Mouse (Mus musculus) right cerebral cortex, postnatal 25 days (tissue): ENCODE data around the gene Slc4a5.

Experiments used
- DNase-seq: peaks from one replicate; pipeline ENCODE4 v3.0.0; 2022

Slc4a5 gene

DNA sequence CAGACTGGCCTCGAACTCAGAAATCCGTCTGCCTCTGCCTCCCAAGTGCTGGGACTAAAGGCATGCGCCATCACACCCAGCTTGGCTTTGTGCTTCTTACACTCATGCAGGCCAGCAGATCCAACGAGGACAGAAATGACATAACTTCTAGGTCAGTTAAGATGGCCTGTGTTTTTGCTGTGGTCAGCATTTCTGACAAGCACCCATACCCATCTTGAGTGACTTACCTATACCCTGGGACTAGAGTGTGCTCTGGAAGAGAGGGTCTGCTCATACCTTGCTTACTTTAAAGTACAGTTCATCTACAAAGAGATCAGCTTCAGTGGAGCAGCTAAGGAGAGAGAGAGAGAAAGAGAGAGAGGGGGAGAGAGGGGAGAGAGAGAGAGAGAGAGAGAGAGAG, 13.7 kb downstream of the Slc4a5 start:
- no peak for DNase-seq

DNA sequence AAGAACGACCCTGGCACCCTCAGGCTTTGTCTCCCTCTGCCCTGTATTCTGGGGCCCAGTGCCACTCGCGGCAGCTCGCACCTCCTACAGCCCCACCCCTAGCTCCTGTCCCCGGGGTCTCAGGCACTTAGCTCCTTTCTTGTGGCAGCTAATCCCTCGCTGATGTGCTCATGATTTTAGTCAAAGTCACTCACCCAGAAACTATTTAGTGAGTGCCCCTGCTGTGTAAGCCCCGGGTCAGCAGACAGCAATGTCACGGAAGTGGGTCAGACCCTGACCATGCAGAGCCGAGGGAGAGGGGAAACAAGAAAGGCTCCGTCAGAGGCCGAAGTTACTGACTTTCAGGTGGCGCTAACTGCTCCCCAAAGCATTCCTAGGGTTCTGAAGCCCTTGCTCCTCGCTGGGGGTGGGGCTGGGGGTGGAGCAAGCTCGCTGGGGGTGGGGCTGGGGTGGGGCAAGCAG, 14.7 kb downstream of the Slc4a5 start:
- DNase-seq = no peak

DNA sequence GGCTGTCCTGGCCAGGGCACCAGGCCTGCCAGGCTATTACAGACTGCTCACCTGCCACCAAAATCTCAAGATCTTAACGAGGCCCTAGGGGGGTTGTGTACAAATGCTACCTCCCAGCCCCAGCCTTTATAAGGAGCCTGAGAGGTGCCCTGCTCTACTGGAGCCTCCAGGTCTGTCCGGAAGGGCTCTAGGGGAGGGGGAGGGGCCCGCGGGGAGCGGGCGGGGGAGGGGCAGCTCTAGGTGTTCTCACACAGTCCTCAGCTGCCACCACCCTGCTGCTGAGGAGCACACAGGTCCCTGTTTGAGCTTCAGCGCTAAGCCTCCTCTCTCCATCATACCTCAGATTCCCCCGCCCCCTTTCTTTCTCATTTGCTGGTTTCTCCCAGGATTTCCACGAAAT, 17.5 kb downstream of the Slc4a5 start:
- no peak for DNase-seq

DNA sequence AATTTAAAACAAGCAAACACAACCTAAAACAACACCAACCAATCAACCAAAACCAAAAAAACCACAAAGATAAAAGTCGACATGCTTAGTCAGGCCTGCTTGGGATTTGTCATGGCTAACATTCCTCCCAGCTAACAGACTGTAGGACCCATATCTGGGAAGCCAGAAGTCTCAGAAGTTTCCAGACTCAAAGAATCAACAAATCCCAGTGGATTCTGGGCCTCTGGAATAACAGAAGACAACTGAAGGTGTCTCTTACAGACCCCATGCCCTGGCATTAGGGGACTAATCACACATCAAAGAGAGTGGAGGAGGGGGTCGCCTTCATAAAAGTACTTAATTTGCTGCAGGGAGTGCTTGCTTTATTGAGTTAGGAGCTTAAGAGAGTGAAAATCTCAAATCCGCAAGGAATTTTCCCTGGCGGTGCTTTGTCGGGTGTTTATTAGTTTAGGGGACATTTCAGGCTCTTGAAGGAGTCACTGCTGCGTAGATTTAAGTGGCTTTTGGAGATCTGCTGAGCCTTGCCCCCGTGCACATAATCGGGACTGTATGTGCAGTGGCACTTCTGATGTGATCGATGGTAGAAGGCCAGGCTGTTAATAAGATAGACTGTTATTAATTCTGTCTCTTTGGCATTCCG, 24.9 kb downstream of the Slc4a5 start:
- DNase-seq = no peak

GRCm38 (mm10) chr6:83245134-83245533, 25.5 kb downstream of the Slc4a5 start:
- no peak for DNase-seq

GRCm38 (mm10) chr6:83245997-83246396, 26.4 kb downstream of the Slc4a5 start:
- DNase-seq = no peak

GRCm38 (mm10) chr6:83246750-83247149, 27.1 kb downstream of the Slc4a5 start:
- DNase-seq = no peak

- DNase-seq = no peak
Observed at GRCm38 (mm10) chr6:83247153-83247552, 27.5 kb downstream of the Slc4a5 start.

GRCm38 (mm10) chr6:83254242-83254641, 34.6 kb downstream of the Slc4a5 start:
- no peak for DNase-seq

DNA sequence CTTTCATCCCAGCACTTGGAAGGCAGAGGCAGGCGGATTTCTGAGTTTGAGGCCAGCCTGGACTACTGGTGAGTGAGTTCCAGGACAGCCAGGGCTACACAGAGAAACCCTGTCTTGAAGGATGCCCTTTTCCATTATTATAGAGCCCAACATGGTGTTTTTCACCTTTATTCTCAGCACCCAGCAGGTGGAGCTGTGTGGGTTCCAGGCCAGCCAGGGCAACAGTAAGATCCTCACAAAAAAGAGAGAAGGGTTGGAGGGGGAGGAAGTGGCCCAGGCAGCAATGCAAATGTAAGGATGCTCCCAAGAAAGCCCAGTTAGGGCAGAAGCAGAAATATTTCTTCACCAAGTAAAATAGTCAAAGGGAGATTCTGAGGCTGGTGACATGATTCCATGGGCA, 44.9 kb downstream of the Slc4a5 start:
- DNase-seq = no peak

DNA sequence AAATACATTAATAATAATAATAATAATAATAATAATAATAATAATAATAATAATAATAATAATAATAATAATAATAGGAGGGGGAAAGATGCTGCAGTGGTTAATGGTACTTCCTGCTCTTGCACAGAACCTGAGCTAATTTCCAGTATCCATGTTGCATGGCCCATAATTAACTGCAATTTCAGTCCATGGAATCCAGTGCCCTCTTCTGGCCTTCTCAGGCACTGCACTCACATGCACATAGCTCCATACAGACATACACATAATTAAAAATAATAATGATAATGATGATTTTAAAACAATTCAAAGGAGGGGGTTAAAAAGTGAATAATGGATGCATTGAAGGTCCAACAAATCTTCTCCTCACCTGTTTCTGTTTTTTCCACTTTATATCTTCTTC, 45.6 kb downstream of the Slc4a5 start:
- no peak for DNase-seq

- no peak for DNase-seq
Observed at GRCm38 (mm10) chr6:83265653-83266052, 46.0 kb downstream of the Slc4a5 start.

DNA sequence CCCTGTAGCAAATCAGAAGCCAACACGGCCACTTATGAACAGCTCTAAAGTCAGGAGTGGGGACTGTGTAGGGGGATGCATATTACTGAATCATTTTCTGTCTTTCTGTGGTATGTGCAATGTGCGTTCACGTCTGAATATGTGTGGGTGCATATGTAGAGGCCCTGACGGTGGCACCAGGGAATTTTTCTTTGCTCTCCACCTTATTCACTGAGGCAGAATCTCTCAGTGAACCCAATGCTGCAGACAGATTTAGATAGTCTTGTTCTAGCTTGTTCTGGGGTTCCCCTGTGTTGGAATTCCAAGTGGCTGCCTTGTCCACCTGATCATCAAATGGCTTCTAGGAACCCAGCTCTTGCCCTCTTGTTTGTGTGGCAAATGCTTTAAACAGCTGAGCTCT, 48.0 kb downstream of the Slc4a5 start:
- DNase-seq = no peak

DNA sequence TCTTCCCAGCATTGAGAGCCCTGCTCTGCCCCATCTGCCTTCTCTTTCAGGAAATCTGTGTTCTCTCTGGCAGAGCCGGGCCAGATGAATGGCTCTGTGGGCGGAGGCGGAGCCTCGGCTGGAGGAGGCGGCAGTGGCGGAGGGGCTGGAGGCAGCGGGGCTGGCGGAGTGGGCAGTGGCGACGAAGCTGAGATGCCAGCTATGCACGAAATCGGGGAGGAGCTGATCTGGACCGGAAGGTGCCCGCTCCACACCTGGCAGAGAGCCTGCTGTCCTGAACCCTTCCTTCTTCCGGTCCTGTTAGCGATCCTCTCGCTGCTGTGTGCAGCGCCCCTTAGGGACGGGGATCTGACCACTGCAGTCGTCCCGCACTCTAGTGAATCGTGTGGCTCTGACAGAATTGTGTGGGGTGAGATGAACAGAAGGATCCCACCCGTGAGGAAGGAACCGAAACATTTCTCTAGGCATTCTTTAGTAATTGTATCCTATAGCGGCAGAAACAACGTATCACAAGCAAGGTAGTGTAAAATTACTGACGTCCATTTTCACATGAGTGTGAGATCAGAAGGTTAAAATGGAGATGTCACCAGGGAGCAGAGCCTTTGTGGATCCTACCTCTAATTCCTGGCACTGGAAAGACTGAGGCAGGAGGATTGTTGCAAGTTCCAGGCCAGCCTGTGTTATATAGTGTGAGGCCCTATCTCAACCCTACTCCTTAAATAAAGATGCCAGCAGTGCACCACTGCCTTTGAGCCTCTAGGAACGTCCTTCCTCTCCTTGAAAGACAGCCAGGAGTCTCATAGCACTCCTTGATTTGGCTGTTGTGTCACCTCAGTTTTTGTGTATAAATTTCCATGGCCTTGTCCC, 48.7 kb downstream of the Slc4a5 start:
- DNase-seq = peak; percentile 85

DNA sequence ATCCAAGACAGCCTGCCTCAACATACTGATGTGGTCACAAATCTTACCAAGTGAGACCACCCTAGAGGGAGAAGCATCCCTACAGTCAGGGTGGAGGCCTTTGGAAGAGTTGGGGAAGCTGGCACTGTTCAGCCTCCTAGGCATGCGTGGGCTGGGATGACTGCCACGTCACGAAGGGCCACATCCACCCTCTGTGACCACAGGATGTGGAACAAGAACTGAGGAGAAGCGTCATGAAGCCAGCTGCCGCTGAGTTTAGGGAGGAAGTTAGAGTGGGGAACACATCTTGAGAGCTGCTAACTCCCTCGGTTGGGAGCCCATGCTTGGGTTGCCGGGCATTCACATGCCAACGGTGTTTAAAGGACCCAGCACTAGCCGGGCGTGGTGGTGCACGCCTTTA, 54.1 kb downstream of the Slc4a5 start:
- DNase-seq = no peak

DNA sequence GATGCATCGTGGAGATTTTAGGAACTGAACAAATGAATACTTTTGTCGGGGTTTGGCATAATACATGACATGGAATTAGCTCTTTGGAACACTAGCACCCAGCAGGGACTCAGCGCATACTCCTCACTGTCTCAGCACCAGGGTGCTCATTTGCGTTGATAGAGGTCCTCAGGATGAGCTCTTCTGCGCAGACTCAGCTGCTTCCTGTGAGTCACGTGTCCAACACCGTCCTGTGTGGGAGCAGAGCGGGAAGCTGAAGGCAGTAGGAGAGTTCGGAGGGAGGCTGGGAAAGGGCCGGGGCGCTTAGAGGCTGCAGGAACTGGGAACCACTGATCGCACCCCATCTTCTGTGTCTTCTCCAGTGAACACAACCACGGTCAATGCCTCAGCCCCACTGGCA, 57.5 kb downstream of the Slc4a5 start:
- DNase-seq = no peak

GRCm38 (mm10) chr6:83278881-83279280, 59.3 kb downstream of the Slc4a5 start:
- no peak for DNase-seq

DNA sequence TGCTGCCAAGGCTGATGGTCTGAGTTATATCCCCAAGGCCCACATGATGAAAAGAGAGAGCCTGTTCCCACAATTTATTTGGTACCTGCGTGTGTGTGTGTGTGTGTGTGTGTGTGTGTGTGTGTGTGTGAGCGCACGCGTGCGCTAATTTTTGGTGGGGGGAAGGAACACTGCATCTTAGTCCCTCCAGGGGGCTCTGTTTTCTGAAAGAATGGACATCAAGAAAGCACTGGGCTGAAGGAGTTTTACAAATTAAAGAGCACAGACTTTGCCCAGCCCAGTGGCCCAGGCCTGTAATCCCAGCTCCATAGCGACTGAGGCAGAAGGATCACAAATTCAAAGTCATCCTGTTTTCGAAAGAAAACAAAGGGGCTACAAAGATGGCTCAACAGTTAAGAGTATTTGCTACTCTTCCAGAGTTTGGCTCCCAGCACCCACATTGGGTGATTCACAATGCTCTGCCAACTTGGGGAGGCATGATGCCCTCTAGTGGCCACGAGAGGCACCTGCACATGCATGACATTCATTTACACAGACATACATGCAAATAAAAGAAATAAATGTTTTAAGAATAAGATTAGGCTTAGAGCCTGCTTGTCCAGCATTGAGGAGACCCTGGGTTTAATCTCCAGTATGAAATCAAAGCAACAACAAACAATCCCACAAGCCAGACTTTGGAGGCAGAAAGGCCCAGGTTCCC, 60.8 kb downstream of the Slc4a5 start:
- no peak for DNase-seq

DNA sequence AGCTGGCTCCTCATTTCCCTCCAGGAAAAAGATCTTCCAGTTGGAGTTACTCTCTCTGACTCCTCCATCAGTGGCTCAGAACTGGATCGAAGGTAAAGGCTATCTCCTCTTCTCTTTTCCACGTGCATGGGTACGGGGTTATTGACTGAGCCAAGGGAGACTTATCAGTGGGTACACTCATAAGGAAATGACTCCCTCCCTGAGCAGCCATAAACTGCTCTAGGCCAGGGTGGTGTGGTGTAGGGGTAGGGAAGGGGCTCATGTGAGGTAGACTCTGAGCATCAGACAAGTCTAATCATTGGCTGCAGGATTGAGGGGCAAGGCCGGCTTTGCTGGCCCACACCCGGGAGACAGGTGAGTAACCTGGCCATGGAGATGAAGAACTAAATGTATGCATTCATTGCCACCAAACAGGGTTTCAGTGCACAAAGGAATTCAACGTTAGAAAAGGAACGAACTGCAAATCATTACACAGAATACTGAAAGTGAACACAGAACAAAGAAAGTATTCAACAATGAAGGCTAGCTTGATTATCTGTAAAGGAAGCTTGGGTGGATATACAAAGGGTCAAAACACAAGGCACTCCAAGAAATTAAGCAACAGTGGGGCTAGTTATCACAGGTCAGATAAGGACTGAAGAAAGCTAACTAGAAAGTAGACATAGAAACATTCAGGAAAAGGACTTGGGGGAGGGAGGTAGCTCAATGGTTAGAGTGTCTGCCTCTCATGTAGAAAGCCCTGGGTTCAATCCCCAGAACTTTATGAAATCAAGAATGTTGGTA, 81.0 kb downstream of the Slc4a5 start:
- no peak for DNase-seq

- DNase-seq = no peak
Observed at GRCm38 (mm10) chr6:83301294-83301693, 81.7 kb downstream of the Slc4a5 start.

DNA sequence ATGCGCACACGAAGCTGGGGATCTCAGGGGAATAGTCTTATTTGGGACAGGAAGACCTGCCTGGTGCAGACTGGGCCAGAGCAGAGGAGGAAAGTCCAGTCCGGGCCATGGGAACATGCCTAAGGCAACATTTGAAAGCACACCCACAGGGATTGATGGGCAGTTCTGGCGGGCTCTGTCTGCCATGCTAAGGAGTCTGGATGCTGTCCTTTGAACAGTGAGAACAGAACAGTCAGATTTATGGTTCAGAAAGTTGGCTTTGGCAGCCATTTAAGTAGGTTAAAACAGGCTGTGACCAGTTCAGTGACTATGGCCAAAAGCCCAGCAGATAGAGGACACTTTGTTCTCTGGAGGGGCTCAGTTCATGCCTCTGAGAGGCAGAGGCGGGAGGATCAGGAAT, 82.6 kb downstream of the Slc4a5 start:
- DNase-seq = no peak

DNA sequence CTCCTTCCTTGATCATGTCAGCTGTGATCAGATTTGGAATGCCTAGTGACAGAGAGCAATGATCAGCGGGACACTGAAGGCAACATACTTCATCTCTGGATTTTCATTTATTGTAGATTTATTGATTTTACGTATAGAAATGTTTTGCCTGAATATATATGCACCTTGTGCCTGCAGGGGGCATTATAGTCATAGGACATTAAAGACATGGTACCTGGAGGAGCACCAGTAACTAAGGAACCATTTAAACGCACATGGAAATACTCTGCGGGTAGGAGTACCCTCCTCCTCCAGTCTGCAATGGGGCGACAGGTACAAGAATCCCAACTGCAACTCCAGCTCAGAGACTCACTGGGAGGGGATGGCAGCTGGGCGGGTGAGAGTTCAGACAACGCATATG, 89.4 kb downstream of the Slc4a5 start:
- no peak for DNase-seq

DNA sequence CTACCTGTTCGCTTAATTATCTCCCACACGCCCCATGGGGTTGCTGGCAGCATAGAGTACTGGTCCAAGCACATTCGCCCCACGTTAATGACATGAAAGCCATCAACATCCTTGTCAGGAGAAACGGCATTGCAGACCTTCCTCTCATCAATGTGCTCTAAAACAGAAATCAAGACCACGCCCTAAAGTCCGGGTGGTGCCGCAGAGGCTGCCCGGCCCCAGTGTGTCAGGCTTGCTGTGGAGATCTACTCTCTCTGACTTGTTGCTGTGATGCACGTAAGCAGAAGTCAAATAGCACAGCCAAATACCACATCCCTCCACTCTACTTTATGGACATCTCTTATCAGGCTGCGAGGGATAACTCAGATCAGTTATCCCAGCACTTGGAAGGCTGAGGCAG, 91.6 kb downstream of the Slc4a5 start:
- no peak for DNase-seq
